ENCODE assay signal across 21 mouse cellular contexts in the genomic region with DNA sequence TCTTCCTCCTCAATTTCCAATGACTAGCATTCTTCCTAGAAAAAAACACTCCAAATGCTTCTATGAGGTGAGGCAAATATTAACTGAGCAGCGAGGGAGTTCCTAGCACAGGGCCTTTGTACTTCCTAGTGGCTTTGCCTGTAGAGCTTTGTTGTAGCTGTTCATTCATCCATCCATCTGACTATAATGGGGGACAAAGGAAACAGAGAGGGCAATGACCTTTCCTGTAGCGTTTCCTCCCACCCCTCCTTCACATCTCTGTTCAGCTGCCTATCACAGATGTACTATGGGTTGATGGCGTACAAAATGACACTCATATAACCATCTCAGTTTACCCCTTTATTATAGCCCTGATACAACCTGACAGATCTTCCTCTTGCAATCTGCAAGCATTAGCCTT.
A peak's percentile ranks its signal among the peaks of the same experiment; 100 is the strongest.
DNase-seq lines count a peak whose midpoint lies in the region; ATAC-seq and TF ChIP-seq lines count a peak whose summit lies in the region.
"Had no signal": no experiment of that assay in that cellular context is flagged by ENCODE, and none has a peak within 500 bp of the region (broad histone marks: within the 10 kb centered on the region; RNA-seq: fewer than 3 reads in every experiment).

No protein-coding gene starts in this region.

- no peak overlapping the region for H3K4me2 ChIP-seq in hindbrain, embryonic 13.5 days
- H3K4me2 ChIP-seq: heart, embryonic 15.5 days; liver, embryonic 15.5 days; lung, embryonic 15.5 days; stomach, embryonic 15.5 days had no signal

- WGBS in hindbrain, embryonic 10.5 days = 32% methylated on average over 3 of the region's 3 CpGs
- WGBS in hindbrain, embryonic 13.5 days = 11% methylated on average over 3 of the region's 3 CpGs

- H3K9me3 ChIP-seq in hindbrain, embryonic 10.5 days = no peaks in the 10 kb centered on the region
- H3K9me3 ChIP-seq in hindbrain, embryonic 13.5 days = no peaks in the 10 kb centered on the region
- H3K9me3 ChIP-seq: heart, embryonic 15.5 days; limb, embryonic 10.5 days; liver, embryonic 15.5 days; lung, embryonic 15.5 days; stomach, embryonic 15.5 days had no signal

- TF ChIP-seq CTCF in brain, embryonic 14.5 days (IDR thresholded peaks at IDR 0.05; ENCODE audit: borderline replicate concordance, extremely low read depth, insufficient read depth, insufficient read length) = no peak
- TF ChIP-seq CTCF in left cerebral cortex, adult 2 months (IDR thresholded peaks at IDR 0.05) = no peak

- intact Hi-C loops in left cerebral cortex, adult 2 months (cut with DNase I) = no loop called here

- H3K4me3 ChIP-seq in hindbrain, embryonic 10.5 days = no peak overlapping the region
- H3K4me3 ChIP-seq in hindbrain, embryonic 13.5 days = no peak overlapping the region
- H3K4me3 ChIP-seq in left cerebral cortex, adult 2 months = no peak overlapping the region
- H3K4me3 ChIP-seq: heart, embryonic 15.5 days; limb, embryonic 10.5 days; liver, embryonic 15.5 days; lung, embryonic 15.5 days; stomach, embryonic 15.5 days had no signal

- ATAC-seq in hindbrain, embryonic 13.5 days (ENCODE audit: low FRiP score) = no peak; the same call in 1 of the 2 replicates
- ATAC-seq: activated CD4-positive, CD25-positive, alpha-beta regulatory T cell, adult 4 months had no signal

- H3K9ac ChIP-seq in hindbrain, embryonic 13.5 days = no peak overlapping the region
- H3K9ac ChIP-seq: heart, embryonic 15.5 days; liver, embryonic 15.5 days; lung, embryonic 15.5 days; stomach, embryonic 15.5 days had no signal

- H3K36me3 ChIP-seq in hindbrain, embryonic 10.5 days = no peaks in the 10 kb centered on the region
- no peaks in the 10 kb centered on the region for H3K36me3 ChIP-seq in hindbrain, embryonic 13.5 days
- H3K36me3 ChIP-seq: heart, embryonic 15.5 days; limb, embryonic 10.5 days; liver, embryonic 15.5 days; lung, embryonic 15.5 days; stomach, embryonic 15.5 days had no signal

- H3K4me1 ChIP-seq in hindbrain, embryonic 10.5 days (replicated peaks) = peaks cover 40% of the 10 kb centered on the region
- peaks cover 7% of the 10 kb centered on the region for H3K4me1 ChIP-seq in hindbrain, embryonic 13.5 days (replicated peaks)

- H3K27ac ChIP-seq in hindbrain, embryonic 10.5 days = no peak overlapping the region
- no peak overlapping the region for H3K27ac ChIP-seq in hindbrain, embryonic 13.5 days
- no peak overlapping the region for H3K27ac ChIP-seq in left cerebral cortex, adult 2 months
- H3K27ac ChIP-seq: limb, embryonic 10.5 days; liver, embryonic 15.5 days; lung, embryonic 15.5 days; stomach, embryonic 15.5 days had no signal

- peaks cover 99% of the 10 kb centered on the region for H3K27me3 ChIP-seq in hindbrain, embryonic 10.5 days (ENCODE audit: insufficient read depth, poor library complexity, severe bottlenecking)
- peaks cover 92% of the 10 kb centered on the region for H3K27me3 ChIP-seq in hindbrain, embryonic 13.5 days
- H3K27me3 ChIP-seq: heart, embryonic 15.5 days; liver, embryonic 15.5 days; lung, embryonic 15.5 days; stomach, embryonic 15.5 days had no signal

- TF ChIP-seq POLR2A in brain, embryonic 14.5 days (IDR thresholded peaks at IDR 0.05; ENCODE audit: borderline replicate concordance, extremely low read depth, insufficient read depth, insufficient read length, poor library complexity, severe bottlenecking) = no peak

- DNase-seq in hindbrain, embryonic 10.5 days (ENCODE audit: low spot score) = peak; percentile 41
- peak; percentile 56 for DNase-seq in kidney, adult 9 months
- no peak for DNase-seq in kidney, adult 11 months
- DNase-seq in brain, embryonic 14.5 days (ENCODE audit: low read depth) = peak; percentile 61
- DNase-seq in embryo, embryonic 11 days = peak; percentile 51
- DNase-seq in frontal cortex, postnatal 36 days (ENCODE audit: low spot score in 2 of 2) = no peak
- no peak for DNase-seq in left cerebral cortex, adult 2 months (ENCODE audit: extremely low spot score in 1 of 2, low spot score in 2 of 2)
- DNase-seq: adrenal gland, postnatal 10 days; cerebellum, adult 8-10 months; cerebellum, postnatal 36 days; heart, postnatal 36 days; liver; lung, postnatal 4 days; thymus, postnatal 25 days had no signal

Comparison
In these comparisons a context has a peak if more than half of its experiments do, and no peak if none do; other contexts are left out.
1. DNase-seq: peak in hindbrain, embryonic 10.5 days (single experiment), kidney, adult 9 months (single experiment), brain, embryonic 14.5 days (single experiment) and embryo, embryonic 11 days (single experiment); none in kidney, adult 11 months (single experiment), frontal cortex, postnatal 36 days (0 of 2) and left cerebral cortex, adult 2 months (0 of 2).